Mouse (Mus musculus) hindbrain, embryonic 11.5 days (tissue): ENCODE data around the gene Bcl2l11. TPM values are rescaled to one million over a fixed set of nuclear protein-coding genes. Genes with fewer than 3 reads are reported as not detected.

ENCODE experiments used
- ATAC-seq: fragments of 200-750 bp; cut with Nextera tagmentation; 2 replicates; pipeline ENCODE4 v1.8.0; 2017; ENCODE audit warnings: mild to moderate bottlenecking, moderate TSS enrichment, moderate library complexity; ENCODE audit not compliant: low FRiP score
- DNase-seq: peaks from one replicate; pipeline ENCODE4 v3.0.0-alpha.2; 2015; ENCODE audit warnings: low spot score
- H3K27ac ChIP-seq: fragments of 300-500 bp; sonication (generic); 2 replicates; pipeline ENCODE4 v1.5.1; 2014; ENCODE audit warnings: mild to moderate bottlenecking, low read depth, low read length
- H3K27me3 ChIP-seq: fragments of 300-500 bp; sonication (generic); 2 replicates; pipeline ENCODE4 v1.6.1; 2014; ENCODE audit warnings: mild to moderate bottlenecking, low read length, moderate library complexity, mixed read lengths; ENCODE audit not compliant: control insufficient read depth, insufficient read depth
- H3K36me3 ChIP-seq: fragments of 300-500 bp; sonication (generic); 2 replicates; pipeline ENCODE4 v1.6.1; 2014; ENCODE audit warnings: mild to moderate bottlenecking, low read length, moderate library complexity, mixed read lengths; ENCODE audit not compliant: control insufficient read depth, insufficient read depth
- H3K4me1 ChIP-seq: fragments of 300-500 bp; sonication (generic); replicated peaks from 2 replicates; pipeline ENCODE4 v1.6.1; 2014; ENCODE audit warnings: low read length, mixed read lengths; ENCODE audit not compliant: control insufficient read depth, insufficient read depth
- H3K4me2 ChIP-seq: fragments of 300-500 bp; sonication (generic); replicated peaks from 2 replicates; pipeline ENCODE4 v1.6.1; 2014; ENCODE audit warnings: mild to moderate bottlenecking, low read depth, low read length
- H3K4me3 ChIP-seq: fragments of 300-500 bp; sonication (generic); 2 replicates; pipeline ENCODE4 v1.5.1; 2014; ENCODE audit warnings: low read depth, low read length
- H3K9ac ChIP-seq: fragments of 300-500 bp; sonication (generic); 2 replicates; pipeline ENCODE4 v1.6.1; 2014; ENCODE audit warnings: low read depth, low read length
- H3K9me3 ChIP-seq: fragments of 300-500 bp; sonication (generic); 2 replicates; pipeline ENCODE4 v1.6.1; 2016; ENCODE audit warnings: low read length; ENCODE audit not compliant: control insufficient read depth
- WGBS: fragments of 180-500 bp; shearing (Covaris S2); extraction: QIAGEN DNeasy Blood & Tissue Kit; methylation state at CpG from one replicate; pipeline ENCODE4 v1.1.7; 2014; 5-methylcytosine and 5-hydroxymethylcytosine counted together
- polyA plus RNA-seq: library from polyadenylated mRNA; unstranded; fragments of >200 nt; fragmentation: Nextera tagmentation; extraction: Ambion mirVana; gene quantifications from 2 replicates; pipeline ENCODE4 v1.2.1, GENCODE M21; 2014

The Bcl2l11 gene
- polyA plus RNA-seq, 1 experiment from 2014 or later: 17.2 TPM

DNA sequence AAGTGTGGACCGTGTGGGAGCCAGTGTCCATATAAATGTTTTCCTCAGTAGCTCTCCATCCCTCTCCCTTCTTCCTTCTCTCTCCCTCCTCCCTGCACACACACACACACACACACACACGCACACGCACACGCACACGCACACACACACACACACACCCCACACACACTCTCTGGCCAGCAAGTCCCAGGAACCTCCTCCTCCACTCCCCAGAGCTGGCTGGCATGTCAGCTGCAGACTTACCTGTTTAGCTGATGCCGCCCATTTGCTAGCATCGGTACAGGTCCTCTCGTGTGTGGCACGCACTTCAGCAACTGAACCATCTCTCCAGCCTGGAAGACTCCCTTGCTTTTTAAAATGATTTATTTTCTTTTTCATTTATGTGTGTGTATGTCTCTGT, 6.9 kb upstream of the Bcl2l11 start:
- 89% methylated on average over 9 of the region's 9 CpGs for WGBS

DNA sequence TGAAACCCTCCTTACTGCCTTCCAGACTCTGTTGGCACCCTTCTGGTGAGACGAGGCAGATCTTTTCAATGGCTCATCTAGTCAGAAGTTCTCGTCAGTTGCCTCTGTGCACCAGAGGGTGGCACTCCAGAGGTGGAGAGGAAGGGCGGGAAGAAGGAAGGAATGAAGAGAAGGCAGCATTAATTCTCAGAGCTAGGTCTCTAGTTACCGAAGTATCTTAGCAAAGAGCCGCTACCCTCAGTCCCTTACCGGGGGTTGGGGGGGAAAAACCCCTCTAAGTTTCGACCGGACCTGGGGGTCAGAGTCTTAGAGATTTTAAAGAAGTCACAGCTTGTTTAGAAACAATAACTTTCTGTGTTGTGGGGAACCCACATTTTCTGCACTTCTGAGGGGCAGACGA, 3.3 kb upstream of the Bcl2l11 start:
- Histone ChIP-seq H3K9me3 (no peaks in the 10 kb centered on the region), H3K4me3 (peak overlapping the region; percentile 74), H3K27ac (no peak overlapping the region), H3K27me3 (peaks cover 29% of the 10 kb centered on the region), H3K9ac (no peak overlapping the region), H3K4me2 (peak overlapping the region; percentile 100; the same call in 1 of the 2 replicates), H3K36me3 (no peaks in the 10 kb centered on the region), H3K4me1 (peaks cover 15% of the 10 kb centered on the region)
- DNase-seq (peak; percentile 73), ATAC-seq (no peak)
- 1% methylated on average over 9 of the region's 9 CpGs for WGBS

More for the DNA sequence above, 6.9 kb upstream of the Bcl2l11 start:
- ATAC-seq: no peak
- Histone ChIP-seq H3K27me3 (peaks cover 20% of the 10 kb centered on the region), H3K27ac (no peak overlapping the region), H3K9ac (no peak overlapping the region), H3K4me1 (peaks cover 10% of the 10 kb centered on the region), H3K36me3 (no peaks in the 10 kb centered on the region), H3K4me2 (no peak overlapping the region), H3K4me3 (no peak overlapping the region), H3K9me3 (no peaks in the 10 kb centered on the region)
- DNase-seq: no peak

GRCm38 (mm10) chr2:128122891-128123771, 2.7 kb upstream of the Bcl2l11 start:
- Histone ChIP-seq H3K27me3 (peaks cover 29% of the 10 kb centered on the region), H3K4me2 (peak overlapping the region; percentile 100), H3K4me1 (peaks cover 15% of the 10 kb centered on the region), H3K27ac (no peak overlapping the region), H3K9me3 (no peaks in the 10 kb centered on the region), H3K9ac (no peak overlapping the region), H3K36me3 (no peaks in the 10 kb centered on the region), H3K4me3 (peak overlapping the region; percentile 74)
- WGBS: 2% methylated on average over 40 of the region's 40 CpGs
- DNase-seq: peak; percentile 46
- no peak for ATAC-seq

GRCm38 (mm10) chr2:128123921-128124683, 1.7 kb upstream of the Bcl2l11 start:
- Histone ChIP-seq H3K4me2 (peak overlapping the region; percentile 100), H3K36me3 (no peaks in the 10 kb centered on the region), H3K27me3 (peaks cover 29% of the 10 kb centered on the region), H3K4me1 (peaks cover 19% of the 10 kb centered on the region), H3K27ac (no peak overlapping the region), H3K9me3 (no peaks in the 10 kb centered on the region), H3K4me3 (peak overlapping the region; percentile 74), H3K9ac (no peak overlapping the region)
- under 1% methylated on average over 23 of the region's 23 CpGs for WGBS
- ATAC-seq (no peak), DNase-seq (peak; percentile 54)

DNA sequence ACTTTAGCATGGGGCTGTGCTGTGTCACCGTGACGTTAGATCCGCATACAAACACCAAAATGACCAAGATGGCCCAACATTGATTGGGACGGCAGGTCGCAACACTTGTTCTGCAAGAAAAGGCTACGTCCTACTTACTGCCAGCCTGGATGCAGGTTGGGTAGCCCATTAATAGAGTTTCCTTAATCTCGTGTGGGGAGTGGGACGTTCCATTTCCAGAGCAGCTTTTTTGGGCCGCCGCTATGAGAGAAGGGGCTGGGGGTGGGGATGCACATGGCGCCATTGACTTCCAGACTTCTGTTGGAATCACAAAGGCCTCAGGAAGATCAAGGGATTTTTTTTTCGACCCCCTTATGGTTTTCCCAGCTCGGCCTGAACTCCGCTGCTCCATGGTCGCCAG, 1.1 kb upstream of the Bcl2l11 start:
- H3K27me3 ChIP-seq: peaks cover 29% of the 10 kb centered on the region
- WGBS: under 1% methylated on average over 15 of the region's 15 CpGs
- H3K4me1 ChIP-seq: peaks cover 19% of the 10 kb centered on the region
- peak overlapping the region; percentile 100 for H3K4me2 ChIP-seq
- DNase-seq (peak; percentile 55), ATAC-seq (no peak)
- H3K9ac ChIP-seq: 0 out of 2 replicates have a peak overlapping the region, but pooled peaks have one; percentile 77
- H3K4me3 ChIP-seq: peak overlapping the region; percentile 74
- H3K36me3 ChIP-seq: no peaks in the 10 kb centered on the region
- no peaks in the 10 kb centered on the region for H3K9me3 ChIP-seq
- no peak overlapping the region for H3K27ac ChIP-seq

DNA sequence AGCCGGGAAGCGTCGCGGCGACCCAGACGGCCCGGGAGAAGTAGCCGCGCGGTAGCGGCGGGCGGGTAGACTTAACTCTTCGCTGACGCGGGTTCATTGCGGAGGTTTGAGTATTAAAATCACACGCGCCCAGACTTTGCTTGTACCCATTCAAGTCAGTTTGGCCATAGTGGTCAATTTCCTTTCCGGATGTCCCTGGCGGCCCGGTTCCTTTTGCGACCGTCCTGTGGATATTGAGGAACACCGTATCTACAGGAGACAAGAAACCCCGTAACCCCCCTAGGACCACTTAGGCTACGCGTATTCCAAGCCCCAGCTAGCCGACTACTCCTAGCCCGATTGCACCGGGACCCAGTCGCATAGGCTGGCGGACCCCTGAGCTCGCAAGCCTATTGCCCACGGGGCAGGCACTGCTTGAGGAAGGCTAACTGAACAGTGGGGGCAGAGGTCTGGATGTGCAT, 783 bp downstream of the Bcl2l11 start:
- Histone ChIP-seq H3K27ac (peak overlapping the region; percentile 89; the same call in 1 of the 2 replicates), H3K9me3 (no peaks in the 10 kb centered on the region), H3K27me3 (peaks cover 29% of the 10 kb centered on the region), H3K4me1 (peaks cover 19% of the 10 kb centered on the region), H3K9ac (peak overlapping the region; percentile 77), H3K36me3 (peaks cover 5% of the 10 kb centered on the region; the same call in 1 of the 2 replicates), H3K4me2 (peak overlapping the region; percentile 100), H3K4me3 (peak overlapping the region; percentile 74)
- no peak for DNase-seq
- under 1% methylated on average over 35 of the region's 35 CpGs for WGBS
- peak; percentile 4; the same call in 1 of the 2 replicates for ATAC-seq

- Histone ChIP-seq H3K36me3 (peaks cover 7% of the 10 kb centered on the region; the same call in 1 of the 2 replicates), H3K4me1 (peaks cover 19% of the 10 kb centered on the region), H3K4me3 (peak overlapping the region; percentile 74), H3K9me3 (no peaks in the 10 kb centered on the region), H3K9ac (peak overlapping the region; percentile 77), H3K4me2 (peak overlapping the region; percentile 100), H3K27me3 (peaks cover 24% of the 10 kb centered on the region), H3K27ac (peak overlapping the region; percentile 89)
- peak; percentile 95 for DNase-seq
- under 1% methylated on average over 61 of the region's 67 CpGs for WGBS
- ATAC-seq: peak; percentile 89
Measured at GRCm38 (mm10) chr2:128127121-128127671, 1.4 kb downstream of the Bcl2l11 start.

DNA sequence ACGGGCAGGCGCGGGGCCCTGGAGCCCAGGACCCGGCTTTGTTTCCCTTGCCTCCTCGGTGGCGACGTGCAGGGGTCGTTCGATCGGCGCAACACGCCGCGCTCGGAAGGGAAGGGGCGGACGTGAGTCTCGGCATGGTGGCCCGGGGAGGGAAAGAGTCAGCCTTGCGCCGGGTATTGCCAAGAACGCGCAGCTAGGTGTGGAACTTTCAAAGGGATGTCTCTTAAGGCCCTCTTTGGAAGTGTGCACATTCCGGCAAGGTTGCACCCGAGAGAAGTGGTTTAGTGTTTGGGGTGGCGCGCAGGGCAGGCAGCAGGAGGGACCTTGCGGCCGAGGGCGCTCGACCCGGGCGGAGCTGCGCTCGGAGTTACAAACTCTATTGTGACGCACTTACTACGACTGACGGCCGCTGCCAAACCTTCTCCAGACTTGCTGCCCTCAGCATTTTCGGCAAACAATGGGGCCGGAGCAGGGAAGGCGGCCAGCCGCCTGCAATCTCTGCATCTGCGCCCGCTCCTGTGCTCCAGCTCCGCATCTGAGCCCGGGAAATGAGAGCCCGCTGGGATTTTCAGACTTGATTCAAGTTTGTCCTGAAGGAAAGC, 2.0 kb downstream of the Bcl2l11 start:
- under 1% methylated on average over 48 of the region's 48 CpGs for WGBS
- Histone ChIP-seq H3K4me2 (peak overlapping the region; percentile 100), H3K9ac (peak overlapping the region; percentile 77), H3K27me3 (peaks cover 21% of the 10 kb centered on the region), H3K4me1 (peaks cover 18% of the 10 kb centered on the region), H3K36me3 (peaks cover 7% of the 10 kb centered on the region; the same call in 1 of the 2 replicates), H3K27ac (peak overlapping the region; percentile 89), H3K4me3 (peak overlapping the region; percentile 74), H3K9me3 (no peaks in the 10 kb centered on the region)
- DNase-seq: peak; percentile 82
- ATAC-seq: peak; percentile 26
